Mouse (Mus musculus): Measurements from ENCODE around the gene BC055324. TPM values are rescaled to one million over a fixed set of nuclear protein-coding genes. Genes with fewer than 3 reads are reported as not detected.

Gene BC055324
- polyA plus RNA-seq, 1 experiment from 2014 or later = 46.6 TPM

GRCm38 (mm10) chr1:163899575-163899974 lies 95.0 kb downstream of the BC055324 start:
- Histone ChIP-seq H3K4me3 (no peak overlapping the region), H3K27ac (replicated peaks) (no peak overlapping the region), H3K27me3 (replicated peaks; ENCODE audit: low read depth, poor library complexity, severe bottlenecking) (no peaks in the 10 kb centered on the region), H3K36me3 (replicated peaks) (no peaks in the 10 kb centered on the region), H3K9me3 (no peaks in the 10 kb centered on the region), H3K4me1 (peaks cover 32% of the 10 kb centered on the region)
- DNase-seq (ENCODE audit: low spot score) = no peak
- 91% methylated on average over 2 of the region's 2 CpGs for WGBS

GRCm38 (mm10) chr1:163898291-163898764 lies 96.3 kb downstream of the BC055324 start:
- peak; percentile 38 for DNase-seq (ENCODE audit: low spot score)
- H3K36me3 ChIP-seq (replicated peaks) = no peaks in the 10 kb centered on the region
- H3K4me3 ChIP-seq = no peak overlapping the region
- 47% methylated on average over 5 of the region's 5 CpGs for WGBS
- H3K4me1 ChIP-seq = peaks cover 35% of the 10 kb centered on the region
- no peak overlapping the region; the same call in 1 of the 2 replicates for H3K27ac ChIP-seq (replicated peaks)
- no peaks in the 10 kb centered on the region for H3K27me3 ChIP-seq (replicated peaks; ENCODE audit: low read depth, poor library complexity, severe bottlenecking)
- no peaks in the 10 kb centered on the region for H3K9me3 ChIP-seq

Other genes with a start within 250 kb of the BC055324 start
- gene Kifap3, start 215.2 kb downstream of the BC055324 start, polyA plus RNA-seq (2016; fragmentation: Nextera tagmentation; extraction: Ambion mirVana) = 34.7 and 38.1 TPM in 2 replicates
- 18.4 and 18.6 TPM in 2 replicates for gene Scyl3, start 65.7 kb downstream of the BC055324 start, polyA plus RNA-seq (2016; fragmentation: Nextera tagmentation; extraction: Ambion mirVana)
- gene Mettl18, start 93 bp upstream of the BC055324 start, polyA plus RNA-seq (2016; fragmentation: Nextera tagmentation; extraction: Ambion mirVana) = 10.9 and 11.8 TPM in 2 replicates
- gene Sele, start 53.4 kb upstream of the BC055324 start, polyA plus RNA-seq (2016; fragmentation: Nextera tagmentation; extraction: Ambion mirVana) = not detected in 2 replicates
- not detected in 2 replicates for gene Sell, start 67.2 kb upstream of the BC055324 start, polyA plus RNA-seq (2016; fragmentation: Nextera tagmentation; extraction: Ambion mirVana)
- not detected in 2 replicates for gene Selp, start 120.5 kb upstream of the BC055324 start, polyA plus RNA-seq (2016; fragmentation: Nextera tagmentation; extraction: Ambion mirVana)
- 0.37 and 0.41 TPM in 2 replicates for gene F5, start 157.0 kb upstream of the BC055324 start, polyA plus RNA-seq (2016; fragmentation: Nextera tagmentation; extraction: Ambion mirVana)

Measured in embryonic facial prominence, embryonic 10.5 days (tissue).